Mouse (Mus musculus) gastrocnemius, adult 8-10 months (tissue): Measurements from ENCODE around the gene Slc35a3. TPM values are rescaled to one million over a fixed set of nuclear protein-coding genes. Genes with fewer than 3 reads are reported as not detected.

Experiments used
- DNase-seq, 2 experiments: peaks; one replicate each; pipeline ENCODE4 v3.0.0; 2022; ENCODE audit warnings: low spot score in 2 of 2
- total RNA-seq, 4 experiments: library from RNA; stranded (reverse); gene quantifications; 2 replicates each; pipeline ENCODE4 v1.2.4; 2022

Gene Slc35a3
- total RNA-seq, 4 experiments from 2014 or later, result 5.0 to 7.6 (median 5.9) TPM

GRCm38 (mm10) chr3:116641811-116642371, 70.7 kb downstream of the Slc35a3 start:
- DNase-seq, result no peak

DNA sequence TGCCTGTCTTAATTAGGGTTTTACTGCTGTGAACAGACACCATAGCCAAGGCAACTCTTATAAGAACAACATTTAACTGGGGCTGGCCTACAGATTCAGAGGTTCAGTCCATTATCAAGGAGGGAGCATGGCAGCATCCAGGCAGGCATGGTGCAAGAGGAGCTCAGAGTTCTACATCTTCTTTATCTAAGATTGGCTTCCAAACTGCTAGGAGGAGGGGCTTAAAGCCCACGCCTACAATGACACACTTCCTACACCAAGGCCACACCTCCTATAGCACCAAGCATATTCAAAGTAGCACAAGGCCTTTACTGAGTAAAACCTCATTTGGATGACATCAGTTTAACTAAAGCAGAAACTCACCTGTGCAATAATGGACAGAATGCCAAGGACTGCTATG, 72.6 kb downstream of the Slc35a3 start:
- no peak for DNase-seq

GRCm38 (mm10) chr3:116638572-116638971, 74.1 kb downstream of the Slc35a3 start:
- no peak for DNase-seq

GRCm38 (mm10) chr3:116637693-116638476, 74.7 kb downstream of the Slc35a3 start:
- DNase-seq, result no peak

GRCm38 (mm10) chr3:116635799-116636198, 76.8 kb downstream of the Slc35a3 start:
- no peak for DNase-seq

DNA sequence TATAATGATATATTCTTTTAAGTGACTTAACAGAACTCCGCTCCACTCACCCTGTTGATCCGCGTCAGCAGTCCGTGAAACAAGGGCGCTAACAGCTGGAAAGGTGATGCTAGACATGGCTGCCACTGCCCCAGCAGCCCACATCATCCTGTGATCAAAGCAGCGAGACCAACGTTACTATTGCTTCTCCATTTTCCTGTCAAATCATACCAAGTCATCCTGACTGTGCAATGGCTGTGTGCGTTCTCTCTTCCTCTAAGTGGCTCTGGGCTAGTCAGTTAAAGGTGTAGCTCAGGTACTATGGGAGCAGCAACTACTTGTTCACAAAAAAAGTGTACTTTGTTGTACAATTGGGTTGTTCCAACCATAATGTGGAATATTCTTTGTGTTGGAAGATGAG, 77.8 kb downstream of the Slc35a3 start:
- DNase-seq, result no peak

- DNase-seq, result no peak
Measured at GRCm38 (mm10) chr3:116634091-116634490, 78.5 kb downstream of the Slc35a3 start.

DNA sequence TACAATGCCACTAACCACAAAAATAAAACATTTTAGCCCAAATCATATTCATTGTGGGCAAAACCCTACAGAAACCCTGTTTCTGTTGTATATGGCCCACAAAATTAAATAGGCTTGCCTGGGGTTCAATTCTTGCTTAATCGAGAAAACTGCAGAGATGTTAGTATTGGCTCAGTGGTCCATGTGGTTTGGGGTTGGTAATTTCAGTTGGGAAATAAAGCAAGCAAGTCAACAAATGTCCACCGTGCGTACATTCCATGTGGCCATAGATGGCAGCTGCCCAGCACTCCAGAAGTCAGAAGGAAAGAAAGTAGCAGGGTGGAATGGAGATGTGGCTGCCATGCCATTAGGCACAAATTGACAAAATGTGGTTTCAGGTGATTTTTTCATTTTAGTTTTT, 79.7 kb downstream of the Slc35a3 start:
- no peak for DNase-seq

GRCm38 (mm10) chr3:116631459-116631858, 81.2 kb downstream of the Slc35a3 start:
- no peak for DNase-seq

DNA sequence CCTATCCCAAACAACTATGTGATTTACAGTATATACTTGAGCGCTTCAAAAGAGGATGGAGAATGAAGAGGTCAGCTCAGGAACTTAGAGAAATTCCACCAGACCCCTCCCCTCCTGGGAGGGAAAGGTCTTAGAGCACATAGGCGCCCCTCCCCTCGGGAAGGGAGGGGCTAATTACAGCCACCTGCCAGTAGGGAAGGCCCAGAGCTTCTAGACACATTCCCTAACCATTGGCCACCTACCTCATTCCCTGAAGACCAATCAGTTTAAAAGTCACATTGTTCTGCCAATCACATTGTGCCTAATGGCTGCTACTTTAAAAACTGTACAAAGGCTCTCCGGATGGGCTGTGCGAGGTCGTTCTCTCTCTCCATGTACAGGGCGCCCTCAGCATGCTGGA, 90.0 kb downstream of the Slc35a3 start:
- DNase-seq, result no peak

DNA sequence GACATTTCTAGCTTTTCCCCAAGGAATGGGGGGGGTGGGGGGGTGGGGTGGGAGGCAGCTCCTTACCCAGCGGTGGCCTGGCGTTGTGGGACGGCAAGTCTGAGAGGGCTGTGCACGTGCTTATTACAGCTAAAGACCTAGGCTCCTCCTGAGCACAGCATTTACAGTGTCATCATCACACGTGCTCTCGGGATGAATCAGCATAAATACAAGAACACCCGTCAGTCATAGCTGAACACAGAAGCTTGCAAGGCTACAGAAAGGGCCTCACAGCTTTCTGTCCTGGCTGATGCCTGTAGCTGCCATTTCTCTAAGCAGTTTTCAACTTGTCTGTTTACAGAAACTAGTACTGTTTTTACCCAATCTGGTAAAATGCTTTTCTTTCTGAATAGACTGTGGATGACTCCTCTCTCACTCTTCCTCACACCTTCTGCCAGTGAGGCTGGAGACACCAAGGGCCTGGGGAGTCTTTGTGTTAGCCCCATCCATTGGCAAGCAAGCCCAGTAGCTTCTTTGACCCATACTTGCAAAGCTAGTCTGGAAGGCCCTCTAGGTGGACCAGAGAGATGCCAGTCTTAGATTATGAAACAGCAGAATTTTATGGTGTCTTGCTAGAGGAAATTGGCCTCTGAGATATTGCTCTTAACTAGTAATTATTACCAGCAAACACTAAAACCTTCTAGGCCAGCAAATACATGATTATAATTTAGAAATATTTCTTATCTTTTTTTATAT, 91.8 kb downstream of the Slc35a3 start:
- no peak for DNase-seq

Other genes with a start within 250 kb of the Slc35a3 start
- 10 to 100 TPM; 21.7 to 28.9 (median 24.1) TPM for gene Rtca, start 204.6 kb downstream of the Slc35a3 start, total RNA-seq
- 10 to 100 TPM; 24.3 to 36.4 (median 29.5) TPM for gene Dbt, start 199.8 kb downstream of the Slc35a3 start, total RNA-seq
- 10 to 100 TPM; 46.0 to 53.0 (median 51.1) TPM for gene Lrrc39, start 149.9 kb downstream of the Slc35a3 start, total RNA-seq
- 1 to 10 TPM; 1.4 to 2.9 (median 2.0) TPM for gene Sass6, start 117.8 kb downstream of the Slc35a3 start, total RNA-seq
- gene Trmt13, start 98.2 kb downstream of the Slc35a3 start, total RNA-seq, result 1 to 10 TPM; 2.6 to 5.3 (median 3.9) TPM
- gene Mfsd14a, start 50.2 kb downstream of the Slc35a3 start, total RNA-seq, result 10 to 100 TPM in 1 of 4 experiments, 1 to 10 TPM in 3; 7.2 to 11.9 (median 9.3) TPM
- 1 to 10 TPM in 1 of 4 experiments, under 1 TPM in 1, not detected in 2; 0.88 to 1.6 TPM for gene Gm43191, start 31.6 kb downstream of the Slc35a3 start, total RNA-seq
- 100 to 1,000 TPM; 785 to 946 (median 837) TPM for gene Agl, start 95.3 kb upstream of the Slc35a3 start, total RNA-seq
- 1 to 10 TPM; 1.9 to 4.5 (median 3.0) TPM for gene Frrs1, start 146.6 kb upstream of the Slc35a3 start, total RNA-seq